Mouse (Mus musculus) midbrain, embryonic 16.5 days (tissue): ENCODE measurements around the gene Fam227a. TPM values are rescaled to one million over a fixed set of nuclear protein-coding genes. Genes with fewer than 3 reads are reported as not detected.
"Not testable (repeated sequence)": the region's sequence is repeated elsewhere in the genome, so short reads cannot be mapped to it uniquely, and the experiment has no call there.

ENCODE experiments used
- ATAC-seq: fragments of 200-750 bp; cut with Nextera tagmentation; 2 replicates; pipeline ENCODE4 v1.8.0; 2017; ENCODE audit warnings: moderate TSS enrichment
- H3K27ac ChIP-seq: fragments of 300-500 bp; sonication (generic); 2 replicates; pipeline ENCODE4 v1.5.1; 2014; ENCODE audit warnings: mild to moderate bottlenecking, low read length, mixed read lengths
- H3K27me3 ChIP-seq: fragments of 300-500 bp; sonication (generic); 2 replicates; pipeline ENCODE4 v1.6.1; 2014; ENCODE audit warnings: low read depth, low read length, mixed read lengths; ENCODE audit not compliant: control insufficient read depth, insufficient read depth
- H3K36me3 ChIP-seq: fragments of 300-500 bp; sonication (generic); 2 replicates; pipeline ENCODE4 v1.6.1; 2014; ENCODE audit warnings: mild to moderate bottlenecking, low read length, moderate library complexity, mixed read lengths; ENCODE audit not compliant: control insufficient read depth, insufficient read depth
- H3K4me1 ChIP-seq: fragments of 300-500 bp; sonication (generic); 2 replicates; pipeline ENCODE4 v1.6.1; 2014; ENCODE audit warnings: mild to moderate bottlenecking, low read length, mixed read lengths; ENCODE audit not compliant: control insufficient read depth, insufficient read depth
- H3K4me2 ChIP-seq: fragments of 300-500 bp; sonication (generic); 2 replicates; pipeline ENCODE4 v1.6.1; 2014; ENCODE audit warnings: mild to moderate bottlenecking, low read length, mixed read lengths
- H3K4me3 ChIP-seq: fragments of 300-500 bp; sonication (generic); 2 replicates; pipeline ENCODE4 v1.5.1; 2014; ENCODE audit warnings: low read depth, mild to moderate bottlenecking, low read length, moderate library complexity, mixed read lengths
- H3K9ac ChIP-seq: fragments of 300-500 bp; sonication (generic); 2 replicates; pipeline ENCODE4 v1.6.1; 2014; ENCODE audit warnings: low read depth, low read length, mixed read lengths
- H3K9me3 ChIP-seq: fragments of 300-500 bp; sonication (generic); replicated peaks from 2 replicates; pipeline ENCODE4 v1.6.1; 2014; ENCODE audit warnings: mild to moderate bottlenecking, low read length, mixed read lengths; ENCODE audit not compliant: control insufficient read depth, poor library complexity, severe bottlenecking
- WGBS: fragments of 180-500 bp; shearing (Covaris S2); extraction: QIAGEN DNeasy Blood & Tissue Kit; methylation state at CpG from one replicate; pipeline ENCODE4 v1.1.7; 2014; 5-methylcytosine and 5-hydroxymethylcytosine counted together
- polyA plus RNA-seq: library from polyadenylated mRNA; unstranded; fragments of >200 nt; fragmentation: Nextera tagmentation; extraction: Ambion mirVana; gene quantifications from 2 replicates; pipeline ENCODE4 v1.2.1, GENCODE M21; 2015

Gene Fam227a
- polyA plus RNA-seq, 1 experiment from 2014 or later = 4.0 TPM

DNA sequence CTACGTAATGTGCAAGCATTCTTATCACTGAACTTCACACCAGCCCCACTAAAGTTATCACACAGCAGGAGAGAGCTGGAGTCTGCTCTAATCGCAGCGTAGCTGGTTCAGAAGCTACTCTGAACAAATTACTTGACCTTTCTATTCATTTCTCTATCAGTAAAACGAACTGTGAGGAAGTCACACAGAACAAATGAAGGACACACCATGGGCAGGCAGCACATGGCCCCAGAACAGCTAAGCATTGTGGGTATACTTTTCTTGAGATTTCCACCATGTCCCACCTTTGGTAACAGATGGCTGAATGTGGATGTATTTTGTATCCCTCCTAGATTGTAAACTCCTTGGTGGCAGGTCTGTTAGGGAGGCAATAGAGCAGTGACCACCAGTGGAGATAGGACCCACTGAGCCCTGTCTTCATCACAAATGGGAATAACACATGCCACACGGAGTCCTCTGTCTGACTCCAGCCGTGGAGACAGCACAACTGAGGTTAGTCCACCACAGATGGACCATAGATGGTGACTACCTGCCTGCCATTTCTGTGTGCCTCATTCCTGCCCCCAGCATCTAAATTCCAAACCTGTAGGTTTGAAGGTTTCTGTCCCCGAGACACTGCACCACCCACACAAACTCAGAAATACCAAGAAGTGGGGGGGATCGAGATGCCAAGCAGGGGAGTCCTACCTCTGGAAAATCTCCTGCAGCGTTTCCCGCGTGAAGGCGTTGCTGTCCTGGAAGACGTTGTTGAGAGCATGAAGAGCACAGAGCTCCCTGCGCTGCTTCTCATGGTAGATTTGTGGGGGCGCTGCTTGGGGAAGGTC lies 27.5 kb upstream of the Fam227a start:
- peak overlapping the region; percentile 74 for H3K4me3 ChIP-seq
- H3K4me1 ChIP-seq = peaks cover 53% of the 10 kb centered on the region
- H3K9ac ChIP-seq = peak overlapping the region; percentile 83
- no peaks in the 10 kb centered on the region for H3K9me3 ChIP-seq
- H3K27me3 ChIP-seq = no peaks in the 10 kb centered on the region
- peak overlapping the region; percentile 71 for H3K4me2 ChIP-seq
- whole genome bisulfite sequencing = 17% methylated on average over 14 of the region's 15 CpGs
- no peaks in the 10 kb centered on the region for H3K36me3 ChIP-seq
- no peak overlapping the region for H3K27ac ChIP-seq
- no peak for ATAC-seq

DNA sequence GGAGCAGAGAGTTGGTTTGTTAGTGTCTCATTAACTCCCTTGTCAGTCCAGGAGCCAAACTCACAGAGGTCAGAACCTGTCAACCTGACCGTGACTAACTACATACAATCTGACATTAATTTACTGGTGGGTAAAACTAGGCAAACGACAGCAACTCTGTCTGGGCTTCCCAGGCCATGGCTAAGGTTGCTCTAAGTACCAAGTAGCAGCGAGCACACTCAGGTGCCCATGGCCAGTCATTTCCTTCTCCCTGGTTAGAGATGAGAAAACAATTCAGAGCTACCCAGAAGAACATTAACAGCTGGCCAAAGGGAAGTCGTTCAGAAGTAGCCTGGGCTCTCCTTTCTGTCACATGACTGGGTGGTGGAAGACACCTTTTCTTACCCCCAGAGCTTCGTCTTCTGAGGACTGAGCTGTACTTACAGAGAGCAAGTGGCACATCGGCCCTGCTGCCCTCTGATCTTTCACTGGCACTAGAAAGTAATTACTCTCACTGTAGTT lies 26.4 kb upstream of the Fam227a start:
- no peaks in the 10 kb centered on the region for H3K9me3 ChIP-seq
- peaks cover 56% of the 10 kb centered on the region for H3K4me1 ChIP-seq
- no peak overlapping the region for H3K27ac ChIP-seq
- H3K4me3 ChIP-seq = peak overlapping the region; percentile 74
- peak overlapping the region; percentile 71 for H3K4me2 ChIP-seq
- H3K36me3 ChIP-seq = no peaks in the 10 kb centered on the region
- no peak for ATAC-seq
- no peaks in the 10 kb centered on the region for H3K27me3 ChIP-seq
- WGBS = 54% methylated on average over 6 of the region's 6 CpGs
- peak overlapping the region; percentile 83 for H3K9ac ChIP-seq

DNA sequence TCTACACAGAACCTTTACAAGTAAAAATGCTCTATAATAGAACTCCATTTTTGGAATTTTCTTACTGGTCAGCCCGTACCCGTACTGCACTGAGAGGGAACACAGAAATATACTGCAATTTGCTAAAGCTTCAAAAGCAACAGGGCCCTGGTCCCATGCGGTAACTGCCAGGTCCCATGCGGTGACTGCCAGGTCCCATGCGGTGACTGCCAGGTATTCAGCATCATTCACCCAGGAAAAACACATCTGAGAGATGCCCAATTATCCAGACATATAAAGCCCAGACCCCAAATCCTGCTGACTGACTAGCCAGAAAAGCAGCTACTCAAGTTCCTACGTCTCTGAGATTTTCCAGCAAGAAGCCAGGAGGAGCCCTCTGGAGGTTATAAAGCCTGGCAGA lies 25.9 kb upstream of the Fam227a start:
- WGBS = 77% methylated on average over 6 of the region's 6 CpGs
- Histone ChIP-seq H3K27ac (no peak overlapping the region), H3K9me3 (no peaks in the 10 kb centered on the region), H3K36me3 (no peaks in the 10 kb centered on the region), H3K4me1 (peaks cover 53% of the 10 kb centered on the region), H3K4me3 (peak overlapping the region; percentile 74; the same call in 1 of the 2 replicates), H3K4me2 (peak overlapping the region; percentile 71), H3K9ac (no peak overlapping the region), H3K27me3 (no peaks in the 10 kb centered on the region)
- no peak for ATAC-seq

DNA sequence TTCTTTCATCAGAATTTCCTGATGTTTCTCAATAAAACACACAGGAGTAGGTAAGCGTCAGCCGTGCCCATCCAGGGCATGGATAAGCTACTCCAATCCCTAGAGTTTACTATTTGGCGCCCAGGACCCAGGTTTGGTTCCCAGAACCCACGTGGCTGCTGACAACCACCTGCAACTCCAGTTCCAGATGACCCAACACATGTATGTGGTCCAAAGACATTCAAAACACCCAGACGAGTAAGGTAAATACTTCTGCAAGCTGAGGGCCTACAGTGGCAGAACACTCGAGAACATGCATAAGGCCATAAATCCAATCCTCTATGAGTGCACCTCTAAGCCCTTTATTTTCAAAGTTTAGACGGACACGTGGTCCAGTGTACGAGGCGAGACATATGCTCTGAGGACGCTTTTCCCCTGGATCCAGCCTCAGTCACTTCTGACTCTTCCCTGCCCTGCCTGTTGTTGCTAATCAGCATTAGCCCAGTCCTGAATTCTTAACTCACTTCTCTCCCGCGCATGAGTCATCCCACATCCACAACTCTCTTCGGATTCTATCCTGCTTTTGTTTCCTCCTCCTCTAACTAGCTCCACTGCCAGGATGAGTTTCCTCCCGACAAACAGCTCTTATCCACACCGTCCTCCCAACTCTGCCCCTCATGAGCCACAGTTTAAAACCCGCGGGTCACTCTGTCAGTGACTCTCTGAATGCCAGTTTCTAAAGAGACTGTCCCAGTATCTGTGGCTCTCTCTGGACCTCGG lies 25.1 kb upstream of the Fam227a start:
- no peak overlapping the region for H3K27ac ChIP-seq
- no peak for ATAC-seq
- H3K36me3 ChIP-seq = no peaks in the 10 kb centered on the region
- H3K9ac ChIP-seq = no peak overlapping the region
- H3K4me2 ChIP-seq = peak overlapping the region; percentile 71
- H3K27me3 ChIP-seq = no peaks in the 10 kb centered on the region
- WGBS = 77% methylated on average over 19 of the region's 19 CpGs
- no peak overlapping the region for H3K4me3 ChIP-seq
- H3K4me1 ChIP-seq = peaks cover 51% of the 10 kb centered on the region
- H3K9me3 ChIP-seq = no peaks in the 10 kb centered on the region

DNA sequence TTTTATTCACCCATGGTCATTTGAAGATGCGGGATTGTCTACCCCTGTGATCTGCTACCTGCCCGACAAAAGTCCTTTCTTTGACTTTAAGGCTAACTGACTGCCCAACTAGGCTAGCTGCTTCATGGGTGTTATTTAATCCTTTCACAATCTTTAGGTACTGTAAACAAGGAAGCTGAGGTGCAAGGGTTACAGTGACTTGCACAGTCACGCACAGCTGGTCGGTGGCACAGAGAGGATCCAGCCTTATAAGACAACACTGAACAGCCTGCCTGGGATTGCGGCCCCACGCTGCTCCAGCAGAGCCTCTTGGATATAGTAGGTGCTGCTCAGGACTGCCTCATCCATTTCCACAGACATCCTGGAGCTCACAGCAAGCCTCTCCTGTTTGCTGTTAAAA lies 24.4 kb upstream of the Fam227a start:
- H3K4me1 ChIP-seq = peaks cover 46% of the 10 kb centered on the region
- no peaks in the 10 kb centered on the region for H3K36me3 ChIP-seq
- peak overlapping the region; percentile 7; the same call in 1 of the 2 replicates for H3K4me2 ChIP-seq
- H3K27ac ChIP-seq = no peak overlapping the region
- WGBS = 87% methylated on average over 6 of the region's 6 CpGs
- H3K27me3 ChIP-seq = no peaks in the 10 kb centered on the region
- no peaks in the 10 kb centered on the region for H3K9me3 ChIP-seq
- no peak for ATAC-seq
- H3K9ac ChIP-seq = no peak overlapping the region
- no peak overlapping the region for H3K4me3 ChIP-seq

DNA sequence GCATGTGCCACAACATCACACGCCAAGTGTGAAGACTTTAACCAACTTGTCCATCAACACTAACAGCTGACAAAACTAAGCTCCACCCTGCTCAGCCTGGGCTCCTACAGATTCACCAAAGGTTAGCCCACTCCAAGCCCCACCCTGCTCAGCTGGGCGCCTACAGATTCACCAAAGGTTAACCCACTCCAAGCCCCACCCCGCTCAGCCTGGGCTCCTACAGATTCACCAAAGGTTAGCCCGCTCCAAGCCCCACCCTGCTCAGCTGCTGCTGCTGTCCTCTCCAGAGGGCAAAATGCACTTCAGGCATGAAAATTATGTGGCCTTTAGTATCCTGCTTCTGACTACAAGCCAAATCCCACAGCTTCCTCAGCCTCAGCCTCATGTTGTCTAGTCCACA lies 23.2 kb upstream of the Fam227a start:
- WGBS = 92% methylated on average over 4 of the region's 4 CpGs
- peaks cover 46% of the 10 kb centered on the region for H3K4me1 ChIP-seq

DNA sequence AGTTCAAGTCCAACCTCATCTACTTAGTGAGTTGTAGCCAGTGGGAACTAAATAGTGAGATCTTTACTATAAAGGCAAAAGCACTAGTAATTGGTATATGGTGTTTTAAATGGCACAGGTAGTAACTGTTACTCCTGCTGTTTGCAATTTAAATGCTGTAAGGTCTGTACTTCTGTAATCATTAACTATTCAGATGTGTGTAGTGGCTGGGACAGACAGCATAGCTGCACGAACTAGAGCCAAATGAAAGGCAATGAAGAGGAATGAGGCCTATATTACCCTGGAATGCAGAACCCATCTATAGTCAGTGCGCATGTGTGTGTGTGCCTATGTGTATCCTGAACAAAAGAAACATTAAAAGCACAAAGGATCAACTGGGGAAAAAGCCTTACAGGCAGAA lies 19.2 kb upstream of the Fam227a start:
- no peak overlapping the region for H3K9ac ChIP-seq
- no peaks in the 10 kb centered on the region for H3K27me3 ChIP-seq
- H3K4me2 ChIP-seq = no peak overlapping the region
- peaks cover 11% of the 10 kb centered on the region for H3K4me1 ChIP-seq
- H3K27ac ChIP-seq = no peak overlapping the region
- no peak overlapping the region for H3K4me3 ChIP-seq
- WGBS = 91% methylated on average over 2 of the region's 2 CpGs
- H3K36me3 ChIP-seq = peaks cover 13% of the 10 kb centered on the region
- ATAC-seq = no peak
- H3K9me3 ChIP-seq = no peaks in the 10 kb centered on the region

More for the DNA sequence above, 23.2 kb upstream of the Fam227a start:
- Histone ChIP-seq H3K27ac (no peak overlapping the region), H3K9me3 (no peaks in the 10 kb centered on the region), H3K4me3 (no peak overlapping the region), H3K9ac (no peak overlapping the region), H3K4me2 (no peak overlapping the region), H3K36me3 (no peaks in the 10 kb centered on the region), H3K27me3 (no peaks in the 10 kb centered on the region)
- no peak for ATAC-seq

DNA sequence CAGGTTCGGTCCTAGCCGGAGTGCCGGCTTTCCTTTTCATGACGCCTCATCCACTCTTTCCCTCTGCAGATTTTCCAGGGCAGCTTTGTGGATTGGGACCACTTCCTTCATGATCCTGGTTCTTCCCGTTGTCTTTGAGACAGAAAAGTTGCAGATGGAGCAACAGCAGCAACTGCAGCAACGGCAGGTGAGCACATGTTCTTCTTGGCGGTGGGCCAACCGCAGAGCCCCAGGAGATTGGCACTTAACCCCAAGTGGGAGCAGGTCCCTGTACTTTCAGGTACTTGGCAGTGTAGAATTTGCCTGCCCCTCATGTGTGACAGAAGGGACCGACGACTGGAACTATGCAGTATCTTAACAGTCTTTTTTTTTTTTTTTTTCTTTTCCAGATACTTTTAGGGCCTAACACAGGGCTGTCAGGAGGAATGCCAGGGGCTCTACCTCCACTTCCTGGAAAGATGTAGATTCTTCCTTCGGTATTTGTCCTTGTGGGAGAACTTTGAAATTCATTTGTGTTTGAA lies 13.1 kb upstream of the Fam227a start:
- not testable (repeated sequence) for H3K27ac ChIP-seq, H3K4me1 ChIP-seq, ATAC-seq, H3K9me3 ChIP-seq, H3K9ac ChIP-seq, H3K27me3 ChIP-seq
- Histone ChIP-seq H3K36me3 (peaks cover 20% of the 10 kb centered on the region), H3K4me2 (peak overlapping the region; percentile 78), H3K4me3 (peak overlapping the region; percentile 82; the same call in 1 of the 2 replicates)
- 85% methylated on average over 11 of the region's 11 CpGs for WGBS

DNA sequence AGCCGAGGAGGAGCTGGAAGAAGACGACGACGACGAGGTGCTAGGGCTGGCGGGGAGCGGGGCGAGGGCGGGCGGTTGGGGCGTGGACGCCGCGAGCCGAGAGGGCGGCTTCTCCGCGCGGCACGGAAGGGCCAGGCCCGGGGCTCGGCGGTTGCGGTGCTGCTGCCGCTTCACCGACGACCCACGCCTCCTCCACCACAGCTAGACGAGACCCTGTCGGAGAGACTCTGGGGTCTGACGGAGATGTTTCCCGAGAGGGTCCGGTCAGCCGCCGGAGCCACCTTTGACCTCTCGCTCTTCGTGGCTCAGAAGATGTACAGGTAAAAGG lies 12.2 kb upstream of the Fam227a start:
- Histone ChIP-seq H3K4me3 (peak overlapping the region; percentile 82), H3K27ac (peak overlapping the region; percentile 53)
- ATAC-seq = peak; percentile 66

More for the DNA sequence above, 12.2 kb upstream of the Fam227a start:
- H3K4me2 ChIP-seq = peak overlapping the region; percentile 78
- H3K9ac ChIP-seq = peak overlapping the region; percentile 79
- H3K9me3 ChIP-seq = no peaks in the 10 kb centered on the region
- peaks cover 27% of the 10 kb centered on the region for H3K36me3 ChIP-seq
- peaks cover 6% of the 10 kb centered on the region for H3K4me1 ChIP-seq
- H3K27me3 ChIP-seq = no peaks in the 10 kb centered on the region
- WGBS = under 1% methylated on average over 35 of the region's 37 CpGs
